Mouse (Mus musculus): ENCODE measurements at regions not wholly inside any gene's neighbourhood (a gene's known extent, or its start where the extent isn't known, plus 50 kb on each side); places are given as distances from the start of the nearest gene placed in this dataset.

- TF ChIP-seq CTCF (IDR thresholded peaks at IDR 0.05; ENCODE audit: borderline replicate concordance, extremely low read depth, insufficient read depth, insufficient read length): peak; percentile 30; the same call in 1 of the 2 replicates
- peak; percentile 30 for DNase-seq (ENCODE audit: low read depth)
Observed at GRCm38 (mm10) chr6:123930951-123931350, 77.7 kb upstream of the Vmn2r25 start.

GRCm38 (mm10) chr6:123937930-123938329 is 84.7 kb upstream of the Vmn2r25 start:
- TF ChIP-seq CTCF (IDR thresholded peaks at IDR 0.05; ENCODE audit: borderline replicate concordance, extremely low read depth, insufficient read depth, insufficient read length) (no peak), POLR2A (IDR thresholded peaks at IDR 0.05; ENCODE audit: borderline replicate concordance, extremely low read depth, insufficient read depth, insufficient read length, poor library complexity, severe bottlenecking) (no peak)
- DNase-seq (ENCODE audit: low read depth): no peak

GRCm38 (mm10) chr6:123961321-123961720 is 63.0 kb upstream of the Vmn2r26 start:
- TF ChIP-seq CTCF (IDR thresholded peaks at IDR 0.05; ENCODE audit: borderline replicate concordance, extremely low read depth, insufficient read depth, insufficient read length): no peak
- TF ChIP-seq POLR2A (IDR thresholded peaks at IDR 0.05; ENCODE audit: borderline replicate concordance, extremely low read depth, insufficient read depth, insufficient read length, poor library complexity, severe bottlenecking): no peak
- no peak for DNase-seq (ENCODE audit: low read depth)

GRCm38 (mm10) chr6:123971180-123971579 is 53.2 kb upstream of the Vmn2r26 start:
- no peak for TF ChIP-seq CTCF (IDR thresholded peaks at IDR 0.05; ENCODE audit: borderline replicate concordance, extremely low read depth, insufficient read depth, insufficient read length)
- no peak for TF ChIP-seq POLR2A (IDR thresholded peaks at IDR 0.05; ENCODE audit: borderline replicate concordance, extremely low read depth, insufficient read depth, insufficient read length, poor library complexity, severe bottlenecking)
- no peak for DNase-seq (ENCODE audit: low read depth)
